Mouse (Mus musculus): Measurements from ENCODE around the gene Tmem18.

DNA sequence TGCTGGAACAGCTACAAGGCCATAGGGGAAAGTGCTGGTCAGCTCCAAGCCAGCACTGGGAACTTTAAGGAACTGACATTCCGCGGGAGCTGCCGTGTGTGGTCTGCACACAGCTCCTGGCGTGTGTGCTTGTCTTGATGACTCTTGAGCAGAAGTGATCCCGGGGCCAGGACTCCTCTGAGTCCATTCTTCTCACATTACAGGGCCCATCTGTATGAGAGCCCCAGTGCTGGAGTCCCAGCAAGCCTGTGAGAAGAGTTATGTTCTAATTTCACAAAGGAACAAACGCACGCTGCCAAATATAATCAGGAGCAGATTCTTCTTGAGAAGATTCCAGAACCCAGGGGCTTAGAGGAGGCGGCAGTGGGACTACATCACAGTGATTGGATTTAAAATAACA, 34.2 kb downstream of the Tmem18 start:
- TF ChIP-seq CTCF (conservative IDR thresholded peaks at IDR 0.05; ENCODE audit: insufficient read depth, insufficient read length, low read depth, low read length) (no peak), POLR2A (IDR thresholded peaks at IDR 0.05; ENCODE audit: low read depth, low read length) (no peak)

All from kidney, adult 2 months (tissue).